Mouse (Mus musculus) intestine, embryonic 15.5 days (tissue): Measurements from ENCODE around the gene Ubxn2a. TPM values are rescaled to one million over a fixed set of nuclear protein-coding genes. Genes with fewer than 3 reads are reported as not detected.

Source experiments
- ATAC-seq: fragments of 200-750 bp; cut with Nextera tagmentation; 2 replicates; pipeline ENCODE4 v1.8.0; 2017; ENCODE audit warnings: moderate TSS enrichment, moderate library complexity
- H3K27ac ChIP-seq: fragments of 300-500 bp; sonication (generic); 2 replicates; pipeline ENCODE4 v1.5.1; 2015; ENCODE audit warnings: mild to moderate bottlenecking, inconsistent platforms
- H3K27me3 ChIP-seq: fragments of 300-500 bp; sonication (generic); replicated peaks from 2 replicates; pipeline ENCODE4 v1.6.1; 2015; ENCODE audit warnings: inconsistent platforms
- H3K36me3 ChIP-seq: fragments of 300-500 bp; sonication (generic); 2 replicates; pipeline ENCODE4 v1.6.1; 2015; ENCODE audit warnings: inconsistent platforms
- H3K4me1 ChIP-seq: fragments of 300-500 bp; sonication (generic); replicated peaks from 2 replicates; pipeline ENCODE4 v1.6.1; 2015; ENCODE audit warnings: inconsistent platforms
- H3K4me2 ChIP-seq: fragments of 300-500 bp; sonication (generic); replicated peaks from 2 replicates; pipeline ENCODE4 v1.6.1; 2015; ENCODE audit warnings: mild to moderate bottlenecking, inconsistent platforms
- H3K4me3 ChIP-seq: fragments of 300-500 bp; sonication (generic); replicated peaks from 2 replicates; pipeline ENCODE4 v1.5.1; 2015; ENCODE audit warnings: inconsistent platforms
- H3K9ac ChIP-seq: fragments of 300-500 bp; sonication (generic); 2 replicates; pipeline ENCODE4 v1.6.1; 2015; ENCODE audit warnings: inconsistent platforms
- H3K9me3 ChIP-seq: fragments of 300-500 bp; sonication (generic); 2 replicates; pipeline ENCODE4 v1.6.1; 2016; ENCODE audit warnings: inconsistent platforms
- WGBS: fragments of 180-500 bp; shearing (Covaris S2); methylation state at CpG from one replicate; pipeline ENCODE4 v1.1.7; 2015; 5-methylcytosine and 5-hydroxymethylcytosine counted together
- polyA plus RNA-seq: library from polyadenylated mRNA; unstranded; fragments of >200 nt; fragmentation: Nextera tagmentation; extraction: Ambion mirVana; gene quantifications from 2 replicates; pipeline ENCODE4 v1.2.1, GENCODE M21; 2015

The Ubxn2a gene
- polyA plus RNA-seq, 1 experiment from 2014 or later = 35.3 TPM

DNA sequence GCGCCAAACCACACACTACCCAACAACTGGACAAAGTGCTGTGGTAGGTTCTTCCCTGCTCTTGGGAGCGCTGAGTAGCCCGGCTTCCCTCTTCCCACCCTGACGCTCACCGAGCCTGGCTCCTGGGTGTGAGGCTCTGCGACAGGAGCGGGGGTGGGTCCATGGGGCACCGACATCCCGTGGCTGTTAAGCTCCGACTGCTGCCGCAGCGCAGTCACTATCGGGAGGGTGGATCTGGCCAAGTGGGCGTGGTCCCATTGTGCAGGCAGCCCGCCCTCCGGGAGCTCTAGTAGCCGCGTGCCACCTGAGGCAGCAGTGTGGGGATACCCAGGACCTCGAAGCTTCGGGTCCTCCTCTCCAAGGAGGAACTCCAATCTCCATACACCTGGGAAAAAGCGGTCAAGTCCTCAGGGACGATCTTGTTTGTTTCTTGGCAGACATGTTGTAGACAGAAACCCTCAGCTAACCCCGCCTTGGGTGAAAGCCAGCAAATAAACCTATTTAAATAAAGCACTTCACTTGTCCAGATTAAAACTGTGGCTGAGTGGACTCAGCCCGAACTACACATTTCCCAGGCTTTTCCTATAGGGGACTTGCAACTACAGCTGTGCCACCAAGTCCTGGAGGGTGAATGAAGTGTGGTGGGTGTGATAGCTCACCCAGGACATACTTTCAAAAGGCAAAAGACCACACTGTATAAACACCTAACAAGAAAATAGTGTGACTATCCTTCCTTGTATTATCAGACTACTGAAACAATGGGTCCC lies 33.2 kb downstream of the Ubxn2a start, which contains the start of gene Mfsd2b:
Mfsd2b (minus strand) TSS at position 199 of the 767 bp plus-strand sequence.
- Histone ChIP-seq H3K4me1 (peaks cover 13% of the 10 kb centered on the region), H3K36me3 (no peaks in the 10 kb centered on the region), H3K27ac (no peak within 1 kb of the TSS), H3K9me3 (no peaks in the 10 kb centered on the region), H3K27me3 (no peaks in the 10 kb centered on the region), H3K9ac (peak within 1 kb of the TSS; percentile 31), H3K4me3 (peak within 1 kb of the TSS; percentile 32), H3K4me2 (peak within 1 kb of the TSS; percentile 88)
- ATAC-seq = peak; percentile 95
- 2% methylated on average over 24 of the region's 24 CpGs for WGBS

DNA sequence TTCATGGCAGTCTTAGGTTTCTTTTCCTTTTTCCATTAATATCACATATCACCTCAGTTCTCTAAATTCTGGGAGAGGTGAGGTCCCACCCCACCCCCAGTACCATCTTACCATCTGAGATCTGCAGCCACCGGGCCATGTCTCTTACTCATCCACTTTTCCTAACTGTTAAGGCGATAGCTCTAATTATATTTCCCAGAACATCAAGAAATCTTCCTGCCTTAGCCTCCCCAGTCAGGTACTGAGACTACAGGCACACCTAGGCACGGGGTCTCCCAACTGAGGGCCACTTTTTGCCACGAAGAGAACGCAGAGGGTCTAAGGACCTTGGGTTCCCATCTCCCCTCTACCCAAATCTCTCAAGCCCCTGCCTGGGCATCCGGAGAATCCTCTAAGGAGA lies 34.0 kb downstream of the Ubxn2a start:
- WGBS = 73% methylated on average over 6 of the region's 6 CpGs
- no peak for ATAC-seq
- peak overlapping the region; percentile 88 for H3K4me2 ChIP-seq
- H3K27ac ChIP-seq = no peak overlapping the region
- H3K27me3 ChIP-seq = no peaks in the 10 kb centered on the region
- no peaks in the 10 kb centered on the region for H3K9me3 ChIP-seq
- H3K36me3 ChIP-seq = no peaks in the 10 kb centered on the region
- peak overlapping the region; percentile 31; the same call in 1 of the 2 replicates for H3K9ac ChIP-seq
- H3K4me1 ChIP-seq = peaks cover 13% of the 10 kb centered on the region
- no peak overlapping the region for H3K4me3 ChIP-seq

DNA sequence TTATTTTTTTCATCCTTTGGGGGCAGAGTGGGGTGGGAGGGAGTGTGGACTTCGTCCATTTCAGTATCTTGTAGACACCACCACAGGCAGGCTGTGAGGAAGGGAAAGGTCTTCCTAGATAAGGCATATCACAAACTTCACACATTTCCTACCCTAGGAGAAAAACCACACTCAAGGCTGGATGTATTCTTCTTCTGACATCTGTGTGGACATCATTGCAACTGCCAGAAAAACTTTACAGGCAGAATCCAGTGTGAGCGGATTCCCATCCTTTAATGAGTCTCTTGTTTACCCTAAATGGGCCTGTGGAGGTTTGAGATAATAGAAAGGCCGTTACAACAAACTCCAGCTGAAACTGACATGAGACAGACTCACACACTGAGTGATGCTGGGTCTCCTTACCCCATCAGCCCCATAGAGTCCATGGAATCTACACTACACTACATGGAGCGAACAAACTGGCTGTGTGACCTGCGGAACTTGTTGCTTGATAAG lies 34.5 kb downstream of the Ubxn2a start:
- Histone ChIP-seq H3K36me3 (no peaks in the 10 kb centered on the region), H3K9ac (no peak overlapping the region), H3K4me3 (no peak overlapping the region), H3K4me1 (peaks cover 13% of the 10 kb centered on the region), H3K9me3 (no peaks in the 10 kb centered on the region), H3K27me3 (no peaks in the 10 kb centered on the region), H3K27ac (no peak overlapping the region), H3K4me2 (no peak overlapping the region)
- WGBS = 69% methylated on average over 5 of the region's 5 CpGs
- ATAC-seq = no peak; the same call in 1 of the 2 replicates

DNA sequence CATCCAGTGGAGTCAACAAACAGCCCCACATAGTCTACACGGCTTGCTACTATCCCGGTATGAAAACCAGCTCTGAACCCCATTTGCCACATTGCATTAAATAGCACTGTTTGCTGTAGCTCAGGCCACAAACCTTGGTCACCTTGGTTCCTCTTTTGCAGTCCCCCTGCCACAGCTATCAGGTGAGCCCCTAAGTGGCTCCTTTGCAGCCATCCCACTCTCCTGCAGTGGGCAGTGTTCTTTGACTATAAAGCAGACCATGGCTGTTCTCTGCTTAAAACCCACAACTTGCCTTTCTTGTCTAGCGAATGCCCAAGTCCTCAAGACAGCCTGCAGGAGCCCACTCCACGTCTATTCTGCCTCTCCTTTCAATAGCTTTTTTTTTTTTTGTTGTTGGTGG lies 35.2 kb downstream of the Ubxn2a start:
- Histone ChIP-seq H3K27ac (no peak overlapping the region), H3K36me3 (no peaks in the 10 kb centered on the region), H3K4me3 (no peak overlapping the region), H3K4me2 (no peak overlapping the region), H3K27me3 (no peaks in the 10 kb centered on the region), H3K9me3 (no peaks in the 10 kb centered on the region), H3K9ac (no peak overlapping the region), H3K4me1 (peaks cover 13% of the 10 kb centered on the region)
- no peak for ATAC-seq
- 58% methylated on average over 4 of the region's 4 CpGs for WGBS

DNA sequence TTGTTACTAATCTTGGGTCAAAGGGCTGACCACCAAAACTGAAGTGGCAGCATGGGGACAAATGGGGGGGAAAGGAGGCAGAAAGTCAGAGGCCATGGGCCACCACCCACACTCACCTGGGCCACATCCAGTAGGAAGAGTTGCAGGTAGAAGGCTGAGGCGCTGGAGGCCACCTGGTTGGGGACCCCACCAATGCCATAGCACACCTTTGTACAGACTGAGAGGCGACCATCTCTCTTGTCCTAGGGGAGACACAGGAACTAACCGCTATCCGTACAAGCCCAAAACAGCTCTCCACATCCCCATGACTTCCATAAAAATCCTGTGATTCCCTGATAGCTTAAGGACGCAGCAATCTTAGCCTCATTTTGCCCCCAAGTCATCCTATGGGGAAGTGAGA lies 36.2 kb downstream of the Ubxn2a start:
- 92% methylated on average over 5 of the region's 5 CpGs for WGBS
- Histone ChIP-seq H3K4me3 (no peak overlapping the region), H3K4me1 (peaks cover 13% of the 10 kb centered on the region), H3K9me3 (no peaks in the 10 kb centered on the region), H3K9ac (no peak overlapping the region), H3K36me3 (no peaks in the 10 kb centered on the region), H3K4me2 (no peak overlapping the region), H3K27ac (no peak overlapping the region), H3K27me3 (no peaks in the 10 kb centered on the region)
- ATAC-seq = no peak

DNA sequence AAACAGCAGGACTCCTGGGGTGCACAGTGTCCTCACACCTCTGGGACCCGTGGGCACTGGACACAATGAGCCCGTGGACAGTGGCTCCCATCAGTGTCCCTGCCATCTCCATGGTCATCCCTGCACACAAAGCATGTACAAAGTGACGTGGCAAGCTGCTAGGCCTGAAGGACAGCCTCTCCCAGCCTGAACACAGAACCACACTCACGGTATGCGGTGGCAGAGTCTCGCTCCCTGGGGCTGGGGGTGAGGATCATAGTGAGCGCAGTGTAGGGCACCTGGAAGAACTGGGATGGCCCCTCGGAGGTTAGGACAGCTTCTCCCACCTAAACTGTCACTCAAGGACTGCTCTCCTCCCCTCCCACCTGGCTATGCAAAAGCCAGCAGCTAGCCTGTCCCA lies 38.6 kb downstream of the Ubxn2a start:
- no peaks in the 10 kb centered on the region for H3K9me3 ChIP-seq
- no peak for ATAC-seq
- H3K4me1 ChIP-seq = peaks cover 7% of the 10 kb centered on the region
- no peaks in the 10 kb centered on the region for H3K36me3 ChIP-seq
- H3K4me2 ChIP-seq = no peak overlapping the region
- H3K27ac ChIP-seq = no peak overlapping the region
- no peaks in the 10 kb centered on the region for H3K27me3 ChIP-seq
- no peak overlapping the region for H3K4me3 ChIP-seq
- WGBS = 83% methylated on average over 8 of the region's 8 CpGs
- H3K9ac ChIP-seq = no peak overlapping the region

DNA sequence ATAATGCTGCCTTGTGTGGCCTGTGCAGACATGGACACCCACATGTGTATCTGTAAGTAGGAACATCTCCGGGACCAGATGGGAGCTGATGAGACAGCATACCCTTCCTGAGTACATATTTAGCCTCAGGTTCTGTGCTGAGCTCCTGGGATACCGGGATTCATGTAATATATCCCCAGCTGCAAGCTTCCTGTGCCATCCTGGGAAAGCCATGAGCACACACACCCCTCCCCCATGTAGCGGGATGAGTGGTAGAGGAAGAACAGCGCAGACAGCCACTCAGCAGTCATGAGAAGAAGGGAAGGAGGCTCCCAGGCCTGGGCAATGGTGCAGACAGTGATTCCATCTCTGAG lies 43.2 kb downstream of the Ubxn2a start:
- Histone ChIP-seq H3K4me2 (no peak overlapping the region), H3K9ac (no peak overlapping the region), H3K9me3 (no peaks in the 10 kb centered on the region), H3K4me1 (peaks cover 7% of the 10 kb centered on the region; the same call in 1 of the 2 replicates), H3K36me3 (no peaks in the 10 kb centered on the region), H3K4me3 (no peak overlapping the region), H3K27ac (0 out of 2 replicates have a peak overlapping the region, but pooled peaks have one; percentile 22), H3K27me3 (no peaks in the 10 kb centered on the region)
- WGBS = 62% methylated on average over 4 of the region's 4 CpGs
- ATAC-seq = no peak

DNA sequence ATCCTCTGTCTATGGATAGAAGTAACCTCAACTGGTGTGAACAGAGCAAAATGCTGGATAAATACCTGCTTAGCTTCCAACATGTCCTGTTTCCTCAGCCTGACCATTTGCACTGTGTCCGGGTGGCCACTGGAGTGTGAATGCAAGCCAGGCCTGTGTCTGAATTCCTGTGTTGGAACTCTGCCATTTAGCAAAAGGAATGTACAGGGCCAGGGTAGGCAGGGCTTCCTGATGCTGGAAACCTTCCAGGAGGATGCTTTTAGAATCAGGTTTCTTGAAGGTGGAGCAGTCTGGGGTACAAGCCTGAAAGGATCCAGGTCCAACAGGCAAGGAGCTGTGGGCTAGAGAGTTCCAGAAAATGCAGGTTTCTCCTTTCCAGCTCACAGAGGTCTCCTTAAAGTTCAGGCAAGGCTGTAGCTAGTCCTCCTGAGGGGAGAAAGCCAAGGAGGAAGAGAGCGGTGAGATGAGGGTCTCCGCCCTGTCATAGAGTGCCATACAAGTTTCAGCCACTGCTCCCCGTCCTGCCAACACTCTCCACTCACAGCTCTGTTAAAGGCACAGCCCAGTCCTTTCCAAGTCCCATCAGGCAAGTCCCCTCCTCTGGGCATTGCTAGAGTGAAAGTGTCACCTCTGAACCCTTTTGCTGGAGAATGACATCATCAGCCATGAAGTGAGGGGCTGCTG lies 43.7 kb downstream of the Ubxn2a start:
- peaks cover 7% of the 10 kb centered on the region; the same call in 1 of the 2 replicates for H3K4me1 ChIP-seq
- no peaks in the 10 kb centered on the region for H3K9me3 ChIP-seq
- H3K4me3 ChIP-seq = no peak overlapping the region
- ATAC-seq = peak; percentile 34; the same call in 1 of the 2 replicates
- H3K36me3 ChIP-seq = no peaks in the 10 kb centered on the region
- no peaks in the 10 kb centered on the region for H3K27me3 ChIP-seq
- 56% methylated on average over 4 of the region's 4 CpGs for WGBS
- peak overlapping the region; percentile 22; the same call in 1 of the 2 replicates for H3K27ac ChIP-seq
- H3K9ac ChIP-seq = no peak overlapping the region
- no peak overlapping the region for H3K4me2 ChIP-seq

DNA sequence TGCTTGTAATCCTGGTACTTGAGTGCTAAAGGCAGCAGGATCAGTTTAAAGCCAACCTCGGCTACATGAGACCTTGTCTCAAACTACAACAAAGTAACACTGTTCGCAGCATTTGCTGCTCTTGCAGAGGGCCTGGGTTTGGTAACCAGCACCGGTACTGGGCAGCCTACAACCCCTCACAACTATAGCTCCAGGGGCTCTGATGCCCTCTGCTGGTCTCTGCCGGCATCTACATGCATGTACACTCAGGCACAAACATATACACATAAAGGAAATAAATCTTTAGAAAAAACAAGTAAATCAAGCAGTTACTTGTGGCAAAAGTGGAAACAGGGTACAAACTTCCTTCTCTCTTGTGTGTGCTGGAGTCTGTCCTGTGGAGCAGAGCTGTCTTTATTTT lies 44.8 kb downstream of the Ubxn2a start:
- Histone ChIP-seq H3K27me3 (no peaks in the 10 kb centered on the region), H3K4me1 (peaks cover 7% of the 10 kb centered on the region; the same call in 1 of the 2 replicates), H3K27ac (no peak overlapping the region), H3K4me2 (no peak overlapping the region), H3K9me3 (no peaks in the 10 kb centered on the region), H3K36me3 (no peaks in the 10 kb centered on the region), H3K9ac (no peak overlapping the region), H3K4me3 (no peak overlapping the region)
- no peak for ATAC-seq
- 92% methylated on average over 4 of the region's 4 CpGs for WGBS

DNA sequence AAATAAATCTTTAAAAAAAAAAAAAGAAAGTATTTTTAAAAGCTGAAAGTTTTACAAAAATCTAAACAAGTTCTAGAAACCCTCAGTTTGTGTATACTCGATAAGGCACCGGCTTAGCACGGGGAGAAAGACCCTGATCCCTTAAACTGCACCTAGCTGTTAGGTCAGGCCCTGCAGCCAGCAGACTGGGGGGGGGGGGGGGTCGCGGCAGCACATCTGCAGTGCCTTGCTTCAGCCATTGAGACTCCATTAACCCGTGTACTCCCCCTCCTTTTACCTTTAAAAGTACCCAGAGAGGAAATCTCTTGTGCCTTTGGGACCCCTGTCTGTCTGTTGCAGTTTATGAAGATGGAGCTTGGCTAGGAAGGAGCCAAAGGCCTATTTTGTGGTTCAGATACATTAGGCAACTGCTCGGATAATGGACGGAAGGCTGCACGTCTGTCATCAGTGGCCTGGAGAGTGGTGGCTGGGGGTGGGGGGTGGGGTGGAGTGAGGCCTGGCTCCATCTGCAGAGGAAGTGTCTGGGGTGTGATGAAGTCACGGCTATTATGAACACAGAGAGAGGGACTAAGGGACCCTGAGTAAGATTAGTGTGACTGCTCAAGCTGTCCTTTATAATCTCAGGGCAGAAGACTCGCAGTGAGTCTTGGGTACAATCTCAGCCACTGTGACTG lies 48.1 kb downstream of the Ubxn2a start:
- H3K4me3 ChIP-seq = no peak overlapping the region
- H3K9me3 ChIP-seq = no peaks in the 10 kb centered on the region
- WGBS = 50% methylated on average over 11 of the region's 11 CpGs
- no peak for ATAC-seq
- peaks cover 7% of the 10 kb centered on the region; the same call in 1 of the 2 replicates for H3K4me1 ChIP-seq
- no peak overlapping the region for H3K4me2 ChIP-seq
- H3K27me3 ChIP-seq = no peaks in the 10 kb centered on the region
- no peak overlapping the region for H3K9ac ChIP-seq
- no peak overlapping the region for H3K27ac ChIP-seq
- peaks cover 6% of the 10 kb centered on the region; the same call in 1 of the 2 replicates for H3K36me3 ChIP-seq

DNA sequence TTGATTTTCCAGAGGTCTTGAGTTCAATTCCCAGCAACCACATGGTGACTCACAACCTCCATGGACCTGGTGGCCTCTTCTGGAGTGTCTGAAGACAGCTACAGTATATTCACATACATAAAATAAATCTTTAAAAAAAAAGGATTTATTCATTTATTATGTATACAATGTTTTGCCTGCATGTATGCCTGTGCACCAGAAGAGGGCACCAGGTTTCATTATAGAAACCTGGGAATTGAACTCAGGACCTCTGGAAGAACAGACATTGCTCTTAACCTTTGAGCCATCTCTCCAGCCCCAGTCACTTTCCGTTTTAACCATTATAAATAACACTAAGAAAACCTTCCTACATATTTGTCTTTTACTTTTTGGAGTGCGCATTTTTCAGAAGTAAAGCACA lies 50.7 kb downstream of the Ubxn2a start:
- no peak overlapping the region for H3K27ac ChIP-seq

DNA sequence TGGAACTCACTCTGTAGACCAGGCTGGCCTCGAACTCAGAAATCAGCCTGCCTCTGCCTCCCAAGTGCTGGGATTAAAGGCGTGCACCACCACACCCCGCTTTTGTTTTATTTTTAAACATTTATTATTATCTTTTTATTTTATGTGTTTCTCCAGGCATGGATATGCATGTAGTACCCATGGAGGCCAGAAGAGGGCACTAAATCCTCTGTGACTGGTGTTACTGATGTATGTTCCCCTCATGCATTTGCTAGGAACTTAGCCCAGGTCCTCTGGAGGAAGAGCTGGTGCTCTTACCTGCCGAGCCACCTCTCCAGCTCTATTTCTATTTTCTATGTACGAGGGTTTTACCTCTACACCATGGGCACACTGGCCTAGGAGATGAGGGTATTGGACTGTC lies 51.3 kb downstream of the Ubxn2a start:
- WGBS = 95% methylated on average over 5 of the region's 5 CpGs
- H3K9me3 ChIP-seq = no peaks in the 10 kb centered on the region
- no peak overlapping the region for H3K27ac ChIP-seq
- no peak overlapping the region for H3K9ac ChIP-seq
- no peaks in the 10 kb centered on the region for H3K27me3 ChIP-seq
- no peak overlapping the region for H3K4me2 ChIP-seq
- no peaks in the 10 kb centered on the region for H3K4me1 ChIP-seq
- ATAC-seq = no peak
- H3K4me3 ChIP-seq = no peak overlapping the region
- H3K36me3 ChIP-seq = peaks cover 6% of the 10 kb centered on the region; the same call in 1 of the 2 replicates

More for the DNA sequence above, 50.7 kb downstream of the Ubxn2a start:
- no peaks in the 10 kb centered on the region for H3K27me3 ChIP-seq
- no peak for ATAC-seq
- no peaks in the 10 kb centered on the region for H3K4me1 ChIP-seq
- WGBS = 95% methylated on average over 2 of the region's 2 CpGs
- no peak overlapping the region for H3K4me3 ChIP-seq
- H3K36me3 ChIP-seq = peaks cover 6% of the 10 kb centered on the region; the same call in 1 of the 2 replicates
- H3K4me2 ChIP-seq = no peak overlapping the region
- H3K9ac ChIP-seq = no peak overlapping the region
- no peaks in the 10 kb centered on the region for H3K9me3 ChIP-seq
